Mouse (Mus musculus) MEL (cell line): ENCODE measurements around the gene Frmpd2.

Source experiments
- CTCF ChIP-seq, 3 experiments: IDR thresholded peaks in 2 of 3; conservative IDR thresholded peaks in 1 of 3; 2 replicates each; pipeline ENCODE4 v1.5.1; 2011 to 2012; ENCODE audit warnings: low read length in 3 of 3, low read depth in 2 of 3, mild to moderate bottlenecking in 2 of 3, improper control_type of control experiment in 1 of 3, inconsistent platforms in 1 of 3, mixed read lengths in 1 of 3, moderate library complexity in 1 of 3; ENCODE audit not compliant: control insufficient read depth in 1 of 3, insufficient read depth in 1 of 3, poor library complexity in 1 of 3, severe bottlenecking in 1 of 3
- NELFE ChIP-seq: IDR thresholded peaks from 2 replicates; pipeline ENCODE4 v1.6.1; 2011; ENCODE audit warnings: low read depth, low read length, improper control_type of control experiment
- RCOR1 ChIP-seq: IDR thresholded peaks from 2 replicates; pipeline ENCODE4 v1.6.1; 2012; ENCODE audit warnings: low read depth, mild to moderate bottlenecking, inconsistent platforms, low read length, improper control_type of control experiment
- SMC3 ChIP-seq: IDR thresholded peaks from 2 replicates; pipeline ENCODE4 v1.6.1; 2011; ENCODE audit warnings: low read depth, low read length, improper control_type of control experiment
- UBTF ChIP-seq: IDR thresholded peaks from 2 replicates; pipeline ENCODE4 v1.6.1; 2012; ENCODE audit warnings: low read depth, mild to moderate bottlenecking, inconsistent platforms, low read length, improper control_type of control experiment, moderate library complexity, borderline replicate concordance; ENCODE audit not compliant: insufficient read depth
- ZNF384 ChIP-seq: IDR thresholded peaks from 2 replicates; pipeline ENCODE4 v1.6.1; 2012; ENCODE audit warnings: low read depth, mild to moderate bottlenecking, inconsistent platforms, low read length, improper control_type of control experiment

DNA sequence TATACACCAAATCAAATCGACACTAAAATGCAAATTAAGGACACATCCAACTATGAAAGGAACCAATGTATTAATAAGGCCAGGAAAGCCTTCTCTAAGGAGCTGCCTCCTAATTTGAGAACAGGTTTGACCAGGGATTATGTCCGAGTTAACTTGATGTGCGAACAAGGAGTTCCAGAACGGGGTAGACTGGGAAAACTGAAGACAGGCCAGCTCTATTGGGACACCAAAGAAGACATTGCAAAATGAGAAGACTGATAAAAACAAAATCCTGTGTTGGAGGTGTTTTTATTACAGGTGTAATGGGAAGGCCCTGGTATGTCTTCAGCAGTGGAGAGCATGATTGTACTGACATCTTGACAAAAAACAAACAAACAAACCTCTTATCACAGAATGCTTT is 23.2 kb upstream of the Frmpd2 start:
- TF ChIP-seq ZNF384 (no peak), CTCF (IDR thresholded peaks at IDR 0.05 in 2 of 3, conservative IDR thresholded peaks at IDR 0.05 in 1 of 3; ENCODE audit: control insufficient read depth in 1 of 3, insufficient read depth in 1 of 3, low read depth in 2 of 3, low read length in 3 of 3, poor library complexity in 1 of 3, severe bottlenecking in 1 of 3) (no peak), UBTF (no peak), NELFE (no peak), SMC3 (no peak), RCOR1 (no peak)
